Mouse (Mus musculus): ENCODE results near the gene Csnk1g2.
A peak's percentile ranks its signal among the peaks of the same experiment; 100 is the strongest.
"Not testable (repeated sequence)": the region's sequence is repeated elsewhere in the genome, so short reads cannot be mapped to it uniquely, and the experiment has no call there.

The Csnk1g2 gene

GRCm38 (mm10) chr10:80623457-80624191 lies 986 bp downstream of the Csnk1g2 start:
- DNase-seq (ENCODE audit: low read depth) = no peak

GRCm38 (mm10) chr10:80625764-80626163 lies 3.1 kb downstream of the Csnk1g2 start:
- no peak for DNase-seq (ENCODE audit: low read depth)

- DNase-seq (ENCODE audit: low read depth) = no peak
Observed at GRCm38 (mm10) chr10:80627685-80628084, 5.0 kb downstream of the Csnk1g2 start.

- no peak for DNase-seq (ENCODE audit: low read depth)
Observed at GRCm38 (mm10) chr10:80628925-80629324, 6.3 kb downstream of the Csnk1g2 start.

GRCm38 (mm10) chr10:80635345-80635744 lies 12.7 kb downstream of the Csnk1g2 start:
- DNase-seq (ENCODE audit: low read depth) = no peak

GRCm38 (mm10) chr10:80646936-80647335 lies 24.3 kb downstream of the Csnk1g2 start:
- no peak for DNase-seq (ENCODE audit: low read depth)

- DNase-seq (ENCODE audit: low read depth) = not testable (repeated sequence)
Observed at GRCm38 (mm10) chr10:80649910-80650309, 27.3 kb downstream of the Csnk1g2 start.

- no peak for DNase-seq (ENCODE audit: low read depth)
Observed at GRCm38 (mm10) chr10:80650392-80650791, 27.8 kb downstream of the Csnk1g2 start.

GRCm38 (mm10) chr10:80653156-80653720 lies 30.6 kb downstream of the Csnk1g2 start:
- no peak for DNase-seq (ENCODE audit: low read depth)

- DNase-seq (ENCODE audit: low read depth) = no peak
Observed at GRCm38 (mm10) chr10:80654866-80655265, 32.2 kb downstream of the Csnk1g2 start.

- DNase-seq (ENCODE audit: low read depth) = no peak
Observed at GRCm38 (mm10) chr10:80655406-80656129, 32.9 kb downstream of the Csnk1g2 start.

GRCm38 (mm10) chr10:80656130-80656862 lies 33.7 kb downstream of the Csnk1g2 start:
- DNase-seq (ENCODE audit: low read depth) = peak; percentile 97

GRCm38 (mm10) chr10:80656863-80657623 lies 34.4 kb downstream of the Csnk1g2 start, which contains the start of gene Btbd2:
TSS of gene Btbd2 (minus strand) at chr10:80657071.
- DNase-seq (ENCODE audit: low read depth) = no peak

GRCm38 (mm10) chr10:80658194-80658840 lies 35.7 kb downstream of the Csnk1g2 start:
- no peak for DNase-seq (ENCODE audit: low read depth)

GRCm38 (mm10) chr10:80658841-80659202 lies 36.2 kb downstream of the Csnk1g2 start:
- DNase-seq (ENCODE audit: low read depth) = no peak

- no peak for DNase-seq (ENCODE audit: low read depth)
Observed at GRCm38 (mm10) chr10:80659213-80659612, 36.6 kb downstream of the Csnk1g2 start.

GRCm38 (mm10) chr10:80661149-80661548 lies 38.5 kb downstream of the Csnk1g2 start:
- no peak for DNase-seq (ENCODE audit: low read depth)

GRCm38 (mm10) chr10:80663485-80664196 lies 41.0 kb downstream of the Csnk1g2 start:
- no peak for DNase-seq (ENCODE audit: low read depth)

- no peak for DNase-seq (ENCODE audit: low read depth)
Observed at GRCm38 (mm10) chr10:80664197-80665015, 41.8 kb downstream of the Csnk1g2 start.

- DNase-seq (ENCODE audit: low read depth) = no peak
Observed at GRCm38 (mm10) chr10:80665016-80665380, 42.4 kb downstream of the Csnk1g2 start.

All from fibroblast of lung, adult 2 months (primary cell).